Mouse (Mus musculus): ENCODE results near the gene Car4. TPM values are rescaled to one million over a fixed set of nuclear protein-coding genes. Genes with fewer than 3 reads are reported as not detected.

Gene Car4
- polyA plus RNA-seq, 1 experiment from 2014 or later, result 2.5 TPM

- Histone ChIP-seq H3K27me3 (replicated peaks; ENCODE audit: control insufficient read depth, insufficient read depth, low read length) (no peaks in the 10 kb centered on the region), H3K4me3 (replicated peaks; ENCODE audit: low read length) (no peak overlapping the region)
- 80% methylated on average over 3 of the region's 3 CpGs for WGBS
Observed at GRCm38 (mm10) chr11:84977385-84977952, 19.9 kb downstream of the Car4 start.

GRCm38 (mm10) chr11:84978113-84978512, 20.5 kb downstream of the Car4 start:
- H3K9ac ChIP-seq (replicated peaks; ENCODE audit: low read depth, low read length), result no peak overlapping the region
- H3K4me3 ChIP-seq (replicated peaks; ENCODE audit: low read length), result no peak overlapping the region
- 43% methylated on average over 2 of the region's 2 CpGs for WGBS
- H3K27ac ChIP-seq (ENCODE audit: low read length), result no peak overlapping the region
- H3K9me3 ChIP-seq (ENCODE audit: control insufficient read depth, low read length), result no peaks in the 10 kb centered on the region
- H3K27me3 ChIP-seq (replicated peaks; ENCODE audit: control insufficient read depth, insufficient read depth, low read length), result no peaks in the 10 kb centered on the region
- H3K36me3 ChIP-seq (ENCODE audit: control insufficient read depth, insufficient read depth), result no peaks in the 10 kb centered on the region
- no peak for ATAC-seq
- H3K4me1 ChIP-seq (replicated peaks; ENCODE audit: control insufficient read depth, insufficient read depth, low read length), result no peaks in the 10 kb centered on the region
- H3K4me2 ChIP-seq (ENCODE audit: low read length), result no peak overlapping the region

More at GRCm38 (mm10) chr11:84977385-84977952, 19.9 kb downstream of the Car4 start:
- no peak for ATAC-seq
- H3K36me3 ChIP-seq (ENCODE audit: control insufficient read depth, insufficient read depth), result no peaks in the 10 kb centered on the region
- H3K27ac ChIP-seq (ENCODE audit: low read length), result no peak overlapping the region
- no peaks in the 10 kb centered on the region for H3K9me3 ChIP-seq (ENCODE audit: control insufficient read depth, low read length)
- no peak overlapping the region for H3K9ac ChIP-seq (replicated peaks; ENCODE audit: low read depth, low read length)
- H3K4me1 ChIP-seq (replicated peaks; ENCODE audit: control insufficient read depth, insufficient read depth, low read length), result no peaks in the 10 kb centered on the region
- H3K4me2 ChIP-seq (ENCODE audit: low read length), result no peak overlapping the region

GRCm38 (mm10) chr11:84979351-84979750, 21.8 kb downstream of the Car4 start:
- WGBS, result 50% methylated on average over 1 of the region's 1 CpGs
- H3K4me3 ChIP-seq (replicated peaks; ENCODE audit: low read length), result no peak overlapping the region
- H3K9me3 ChIP-seq (ENCODE audit: control insufficient read depth, low read length), result no peaks in the 10 kb centered on the region
- no peaks in the 10 kb centered on the region for H3K4me1 ChIP-seq (replicated peaks; ENCODE audit: control insufficient read depth, insufficient read depth, low read length)
- no peak overlapping the region for H3K27ac ChIP-seq (ENCODE audit: low read length)
- no peak overlapping the region for H3K4me2 ChIP-seq (ENCODE audit: low read length)
- no peaks in the 10 kb centered on the region for H3K27me3 ChIP-seq (replicated peaks; ENCODE audit: control insufficient read depth, insufficient read depth, low read length)
- no peak overlapping the region for H3K9ac ChIP-seq (replicated peaks; ENCODE audit: low read depth, low read length)
- no peak for ATAC-seq
- H3K36me3 ChIP-seq (ENCODE audit: control insufficient read depth, insufficient read depth), result no peaks in the 10 kb centered on the region

- no peaks in the 10 kb centered on the region for H3K4me1 ChIP-seq (replicated peaks; ENCODE audit: control insufficient read depth, insufficient read depth, low read length)
- peaks cover 4% of the 10 kb centered on the region for H3K36me3 ChIP-seq (ENCODE audit: control insufficient read depth, insufficient read depth)
- ATAC-seq, result no peak
- no peak overlapping the region for H3K27ac ChIP-seq (ENCODE audit: low read length)
- no peak overlapping the region for H3K4me3 ChIP-seq (replicated peaks; ENCODE audit: low read length)
- no peaks in the 10 kb centered on the region for H3K9me3 ChIP-seq (ENCODE audit: control insufficient read depth, low read length)
- no peak overlapping the region for H3K4me2 ChIP-seq (ENCODE audit: low read length)
- H3K27me3 ChIP-seq (replicated peaks; ENCODE audit: control insufficient read depth, insufficient read depth, low read length), result no peaks in the 10 kb centered on the region
- no peak overlapping the region for H3K9ac ChIP-seq (replicated peaks; ENCODE audit: low read depth, low read length)
- 83% methylated on average over 2 of the region's 2 CpGs for WGBS
Observed at GRCm38 (mm10) chr11:84980697-84981096, 23.1 kb downstream of the Car4 start.

- Histone ChIP-seq H3K4me3 (replicated peaks; ENCODE audit: low read length) (no peak overlapping the region), H3K4me2 (ENCODE audit: low read length) (no peak overlapping the region), H3K9ac (replicated peaks; ENCODE audit: low read depth, low read length) (no peak overlapping the region), H3K27me3 (replicated peaks; ENCODE audit: control insufficient read depth, insufficient read depth, low read length) (no peaks in the 10 kb centered on the region), H3K36me3 (ENCODE audit: control insufficient read depth, insufficient read depth) (peaks cover 12% of the 10 kb centered on the region), H3K9me3 (ENCODE audit: control insufficient read depth, low read length) (no peaks in the 10 kb centered on the region), H3K4me1 (replicated peaks; ENCODE audit: control insufficient read depth, insufficient read depth, low read length) (no peaks in the 10 kb centered on the region), H3K27ac (ENCODE audit: low read length) (no peak overlapping the region)
- ATAC-seq, result no peak
- WGBS, result 92% methylated on average over 6 of the region's 6 CpGs
Observed at GRCm38 (mm10) chr11:84985421-84985820, 27.8 kb downstream of the Car4 start.

- H3K4me3 ChIP-seq (replicated peaks; ENCODE audit: low read length), result no peak overlapping the region
- no peaks in the 10 kb centered on the region for H3K27me3 ChIP-seq (replicated peaks; ENCODE audit: control insufficient read depth, insufficient read depth, low read length)
- WGBS, result 90% methylated on average over 3 of the region's 3 CpGs
- ATAC-seq, result no peak
- H3K9ac ChIP-seq (replicated peaks; ENCODE audit: low read depth, low read length), result no peak overlapping the region
- no peak overlapping the region for H3K27ac ChIP-seq (ENCODE audit: low read length)
- no peaks in the 10 kb centered on the region for H3K9me3 ChIP-seq (ENCODE audit: control insufficient read depth, low read length)
- H3K4me1 ChIP-seq (replicated peaks; ENCODE audit: control insufficient read depth, insufficient read depth, low read length), result no peaks in the 10 kb centered on the region
- peaks cover 19% of the 10 kb centered on the region for H3K36me3 ChIP-seq (ENCODE audit: control insufficient read depth, insufficient read depth)
- H3K4me2 ChIP-seq (ENCODE audit: low read length), result no peak overlapping the region
Observed at GRCm38 (mm10) chr11:84988341-84988919, 30.8 kb downstream of the Car4 start.

- no peaks in the 10 kb centered on the region for H3K4me1 ChIP-seq (replicated peaks; ENCODE audit: control insufficient read depth, insufficient read depth, low read length)
- no peak overlapping the region for H3K27ac ChIP-seq (ENCODE audit: low read length)
- no peak for ATAC-seq
- peaks cover 20% of the 10 kb centered on the region for H3K36me3 ChIP-seq (ENCODE audit: control insufficient read depth, insufficient read depth)
- no peaks in the 10 kb centered on the region for H3K9me3 ChIP-seq (ENCODE audit: control insufficient read depth, low read length)
- H3K4me3 ChIP-seq (replicated peaks; ENCODE audit: low read length), result no peak overlapping the region
- no peak overlapping the region for H3K9ac ChIP-seq (replicated peaks; ENCODE audit: low read depth, low read length)
- no peaks in the 10 kb centered on the region for H3K27me3 ChIP-seq (replicated peaks; ENCODE audit: control insufficient read depth, insufficient read depth, low read length)
- 95% methylated on average over 1 of the region's 1 CpGs for WGBS
- H3K4me2 ChIP-seq (ENCODE audit: low read length), result no peak overlapping the region
Observed at GRCm38 (mm10) chr11:84992996-84993395, 35.4 kb downstream of the Car4 start.

- Histone ChIP-seq H3K4me1 (replicated peaks; ENCODE audit: control insufficient read depth, insufficient read depth, low read length) (no peaks in the 10 kb centered on the region), H3K4me2 (ENCODE audit: low read length) (no peak overlapping the region), H3K27ac (ENCODE audit: low read length) (no peak overlapping the region), H3K36me3 (ENCODE audit: control insufficient read depth, insufficient read depth) (peaks cover 20% of the 10 kb centered on the region), H3K27me3 (replicated peaks; ENCODE audit: control insufficient read depth, insufficient read depth, low read length) (no peaks in the 10 kb centered on the region), H3K4me3 (replicated peaks; ENCODE audit: low read length) (no peak overlapping the region), H3K9ac (replicated peaks; ENCODE audit: low read depth, low read length) (no peak overlapping the region), H3K9me3 (ENCODE audit: control insufficient read depth, low read length) (no peaks in the 10 kb centered on the region)
- 93% methylated on average over 1 of the region's 1 CpGs for WGBS
- no peak for ATAC-seq
Observed at GRCm38 (mm10) chr11:84995241-84995640, 37.7 kb downstream of the Car4 start.

GRCm38 (mm10) chr11:85003566-85003965, 46.0 kb downstream of the Car4 start:
- Histone ChIP-seq H3K9me3 (ENCODE audit: control insufficient read depth, low read length) (no peaks in the 10 kb centered on the region), H3K36me3 (ENCODE audit: control insufficient read depth, insufficient read depth) (peaks cover 15% of the 10 kb centered on the region), H3K27ac (ENCODE audit: low read length) (no peak overlapping the region), H3K4me1 (replicated peaks; ENCODE audit: control insufficient read depth, insufficient read depth, low read length) (no peaks in the 10 kb centered on the region), H3K9ac (replicated peaks; ENCODE audit: low read depth, low read length) (no peak overlapping the region), H3K4me2 (ENCODE audit: low read length) (no peak overlapping the region), H3K4me3 (replicated peaks; ENCODE audit: low read length) (no peak overlapping the region), H3K27me3 (replicated peaks; ENCODE audit: control insufficient read depth, insufficient read depth, low read length) (no peaks in the 10 kb centered on the region)
- WGBS, result 93% methylated on average over 3 of the region's 3 CpGs
- no peak for ATAC-seq

- no peak for ATAC-seq
- Histone ChIP-seq H3K27ac (ENCODE audit: low read length) (no peak overlapping the region), H3K4me1 (replicated peaks; ENCODE audit: control insufficient read depth, insufficient read depth, low read length) (no peaks in the 10 kb centered on the region), H3K27me3 (replicated peaks; ENCODE audit: control insufficient read depth, insufficient read depth, low read length) (no peaks in the 10 kb centered on the region), H3K9me3 (ENCODE audit: control insufficient read depth, low read length) (no peaks in the 10 kb centered on the region), H3K4me2 (ENCODE audit: low read length) (no peak overlapping the region), H3K9ac (replicated peaks; ENCODE audit: low read depth, low read length) (no peak overlapping the region), H3K36me3 (ENCODE audit: control insufficient read depth, insufficient read depth) (peaks cover 3% of the 10 kb centered on the region), H3K4me3 (replicated peaks; ENCODE audit: low read length) (no peak overlapping the region)
Observed at GRCm38 (mm10) chr11:85013121-85013520, 55.5 kb downstream of the Car4 start.

Data from forebrain, embryonic 16.5 days (tissue).